Mouse (Mus musculus) embryonic facial prominence, embryonic 14.5 days (tissue): Measurements from ENCODE around the gene Dhx16. TPM values are rescaled to one million over a fixed set of nuclear protein-coding genes. Genes with fewer than 3 reads are reported as not detected.

Experiments
- ATAC-seq: fragments of 200-750 bp; cut with Nextera tagmentation; 2 replicates; pipeline ENCODE4 v1.8.0; 2017; ENCODE audit warnings: low read depth, moderate number of reproducible peaks, moderate TSS enrichment
- DNase-seq: peaks from one replicate; pipeline ENCODE4 v3.0.0-alpha.2; 2015; ENCODE audit warnings: low spot score
- H3K27ac ChIP-seq: fragments of 300-500 bp; sonication (generic); replicated peaks from 2 replicates; pipeline ENCODE4 v1.5.1; 2014; ENCODE audit warnings: low read depth, mild to moderate bottlenecking, low read length, moderate library complexity
- H3K27me3 ChIP-seq: fragments of 300-500 bp; sonication (generic); replicated peaks from 2 replicates; pipeline ENCODE4 v1.6.1; 2014; ENCODE audit warnings: low read length; ENCODE audit not compliant: control insufficient read depth, insufficient read depth
- H3K36me3 ChIP-seq: fragments of 300-500 bp; sonication (generic); 2 replicates; pipeline ENCODE4 v1.6.1; 2014; ENCODE audit warnings: low read length, mixed read lengths; ENCODE audit not compliant: control insufficient read depth, insufficient read depth
- H3K4me1 ChIP-seq: fragments of 300-500 bp; sonication (generic); 2 replicates; pipeline ENCODE4 v1.6.1; 2014; ENCODE audit warnings: antibody characterized with exemption, low read length; ENCODE audit not compliant: control insufficient read depth, insufficient read depth
- H3K4me2 ChIP-seq: fragments of 300-500 bp; sonication (generic); 2 replicates; pipeline ENCODE4 v1.6.1; 2014; ENCODE audit warnings: low read depth, mild to moderate bottlenecking, low read length, moderate library complexity, mixed read lengths
- H3K4me3 ChIP-seq: fragments of 300-500 bp; sonication (generic); 2 replicates; pipeline ENCODE4 v1.5.1; 2014; ENCODE audit warnings: low read depth, mild to moderate bottlenecking, low read length
- H3K9ac ChIP-seq: fragments of 300-500 bp; sonication (generic); 2 replicates; pipeline ENCODE4 v1.6.1; 2014; ENCODE audit warnings: low read depth, mild to moderate bottlenecking, low read length, moderate library complexity, mixed read lengths
- H3K9me3 ChIP-seq: fragments of 300-500 bp; sonication (generic); 2 replicates; pipeline ENCODE4 v1.6.1; 2016; ENCODE audit warnings: low read length; ENCODE audit not compliant: control insufficient read depth
- WGBS: fragments of 180-500 bp; shearing (Covaris S2); extraction: QIAGEN DNeasy Blood & Tissue Kit; methylation state at CpG from one replicate; pipeline ENCODE4 v1.1.7; 2014; 5-methylcytosine and 5-hydroxymethylcytosine counted together
- polyA plus RNA-seq: library from polyadenylated mRNA; unstranded; fragments of >200 nt; fragmentation: Nextera tagmentation; extraction: Ambion mirVana; gene quantifications from 2 replicates; pipeline ENCODE4 v1.2.1, GENCODE M21; 2014

Dhx16 gene
- 40.2 and 43.4 TPM in 2 replicates for polyA plus RNA-seq

- Histone ChIP-seq H3K4me3 (peak within 1 kb of the TSS; percentile 95), H3K36me3 (peaks cover 51% of the 10 kb centered on the region), H3K27ac (no peak within 1 kb of the TSS; the same call in none of the 2 replicates), H3K4me2 (peak within 1 kb of the TSS; percentile 78), H3K9ac (peak within 1 kb of the TSS; percentile 85), H3K27me3 (no peaks in the 10 kb centered on the region), H3K4me1 (0 out of 2 replicates have a peak, but pooled peaks cover 7% of the 10 kb centered on the region), H3K9me3 (no peaks in the 10 kb centered on the region)
- ATAC-seq (peak; percentile 93), DNase-seq (peak; percentile 97)
- WGBS = 8% methylated on average over 41 of the region's 66 CpGs
These were observed at the start of gene Dhx16 for GRCm38 (mm10) chr17:35879245-35880057. Gene Dhx16 (plus strand): TSS chr17:35879819.

DNA sequence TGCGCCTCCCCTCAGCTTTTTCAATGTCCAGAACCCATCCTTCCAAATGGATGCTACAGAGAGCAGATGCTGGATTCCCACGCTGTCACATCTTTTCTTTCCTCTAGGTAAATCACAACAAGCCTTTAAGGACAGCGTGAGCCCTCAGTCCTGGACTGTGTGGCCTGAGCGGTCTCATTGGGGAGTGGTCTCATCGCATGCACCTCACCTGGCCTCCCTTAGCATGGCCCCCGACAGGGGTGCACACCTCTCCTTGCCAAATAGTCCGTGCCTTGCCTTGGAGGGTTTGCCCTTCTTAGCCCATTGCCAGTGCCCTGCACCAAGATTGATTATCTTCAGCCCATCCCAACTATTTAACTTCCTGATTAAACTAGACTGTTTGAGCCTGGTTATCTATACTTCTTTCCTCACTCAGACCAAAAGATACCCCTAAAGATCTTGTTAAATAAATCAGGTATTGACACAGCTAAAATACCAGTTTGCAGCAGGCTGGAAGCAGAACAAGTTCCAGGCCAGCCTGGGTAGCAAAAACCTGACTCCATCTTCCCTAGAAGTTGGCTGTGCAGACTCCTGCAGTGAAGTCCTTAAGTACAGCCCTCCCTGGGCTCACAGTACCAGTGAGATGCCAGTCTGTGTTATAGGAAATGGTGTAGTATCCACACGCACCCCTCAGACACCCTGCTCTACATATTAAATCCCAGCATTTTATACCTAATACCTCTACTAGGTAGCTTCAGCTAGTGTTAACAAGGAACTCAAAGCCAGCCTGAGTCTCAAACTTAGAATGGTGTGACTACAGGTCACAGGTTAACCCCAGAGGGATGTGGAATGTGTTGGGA, 47.0 kb upstream of the Dhx16 start:
- peaks cover 13% of the 10 kb centered on the region; the same call in 1 of the 2 replicates for H3K4me1 ChIP-seq
- 60% methylated on average over 8 of the region's 8 CpGs for WGBS
- no peak overlapping the region for H3K27ac ChIP-seq
- H3K9me3 ChIP-seq = no peaks in the 10 kb centered on the region
- no peak overlapping the region for H3K9ac ChIP-seq
- no peaks in the 10 kb centered on the region for H3K27me3 ChIP-seq
- peaks cover 57% of the 10 kb centered on the region for H3K36me3 ChIP-seq
- no peak overlapping the region for H3K4me3 ChIP-seq
- DNase-seq (no peak), ATAC-seq (no peak)
- H3K4me2 ChIP-seq = no peak overlapping the region

GRCm38 (mm10) chr17:35833239-35833751, 46.3 kb upstream of the Dhx16 start:
- ATAC-seq (no peak), DNase-seq (no peak)
- Histone ChIP-seq H3K27ac (no peak overlapping the region), H3K27me3 (no peaks in the 10 kb centered on the region), H3K4me1 (peaks cover 13% of the 10 kb centered on the region; the same call in 1 of the 2 replicates), H3K9ac (no peak overlapping the region), H3K36me3 (peaks cover 55% of the 10 kb centered on the region), H3K4me2 (no peak overlapping the region), H3K4me3 (no peak overlapping the region), H3K9me3 (no peaks in the 10 kb centered on the region)
- 17% methylated on average over 5 of the region's 5 CpGs for WGBS

GRCm38 (mm10) chr17:35833894-35834293, 45.7 kb upstream of the Dhx16 start:
- 54% methylated on average over 5 of the region's 5 CpGs for WGBS
- DNase-seq (no peak), ATAC-seq (no peak)
- Histone ChIP-seq H3K36me3 (peaks cover 55% of the 10 kb centered on the region), H3K4me3 (no peak overlapping the region; the same call in 1 of the 2 replicates), H3K27me3 (no peaks in the 10 kb centered on the region), H3K4me1 (peaks cover 13% of the 10 kb centered on the region; the same call in 1 of the 2 replicates), H3K9ac (peak overlapping the region; percentile 20; the same call in 1 of the 2 replicates), H3K9me3 (no peaks in the 10 kb centered on the region), H3K27ac (no peak overlapping the region; the same call in 1 of the 2 replicates), H3K4me2 (peak overlapping the region; percentile 92)

GRCm38 (mm10) chr17:35834696-35835422, 44.8 kb upstream of the Dhx16 start:
- no peak for ATAC-seq
- peaks cover 21% of the 10 kb centered on the region for H3K4me1 ChIP-seq
- H3K4me2 ChIP-seq = peak overlapping the region; percentile 92
- H3K27me3 ChIP-seq = no peaks in the 10 kb centered on the region
- DNase-seq = no peak
- peak overlapping the region; percentile 94 for H3K9ac ChIP-seq
- H3K4me3 ChIP-seq = peak overlapping the region; percentile 85
- peaks cover 55% of the 10 kb centered on the region for H3K36me3 ChIP-seq
- H3K27ac ChIP-seq = no peak overlapping the region
- no peaks in the 10 kb centered on the region for H3K9me3 ChIP-seq
- 68% methylated on average over 26 of the region's 26 CpGs for WGBS

GRCm38 (mm10) chr17:35835424-35836140, 44.0 kb upstream of the Dhx16 start:
- Histone ChIP-seq H3K4me2 (peak overlapping the region; percentile 92), H3K4me3 (peak overlapping the region; percentile 85), H3K27ac (peak overlapping the region; percentile 97; the same call in 1 of the 2 replicates), H3K27me3 (no peaks in the 10 kb centered on the region), H3K36me3 (peaks cover 55% of the 10 kb centered on the region), H3K9me3 (no peaks in the 10 kb centered on the region), H3K9ac (peak overlapping the region; percentile 94; the same call in 1 of the 2 replicates), H3K4me1 (peaks cover 22% of the 10 kb centered on the region)
- ATAC-seq = no peak
- 75% methylated on average over 26 of the region's 26 CpGs for WGBS
- no peak for DNase-seq

- Histone ChIP-seq H3K4me2 (peak overlapping the region; percentile 92), H3K9ac (peak overlapping the region; percentile 94), H3K4me3 (peak overlapping the region; percentile 85), H3K4me1 (peaks cover 22% of the 10 kb centered on the region), H3K27ac (peak overlapping the region; percentile 97), H3K36me3 (peaks cover 52% of the 10 kb centered on the region), H3K9me3 (no peaks in the 10 kb centered on the region), H3K27me3 (no peaks in the 10 kb centered on the region)
- ATAC-seq (no peak), DNase-seq (peak; percentile 93)
- WGBS = 7% methylated on average over 24 of the region's 24 CpGs
These were observed 43.2 kb upstream of the Dhx16 start for GRCm38 (mm10) chr17:35836178-35836965.
